Mouse (Mus musculus) ovary, postnatal 10 days (tissue): ENCODE results near the gene Ube2e1.
"Not testable (repeated sequence)": the region's sequence is repeated elsewhere in the genome, so short reads cannot be mapped to it uniquely, and the experiment has no call there.

Experiments
- DNase-seq: peaks from one replicate; pipeline ENCODE4 v3.0.0; 2022; ENCODE audit warnings: low spot score

Gene Ube2e1

GRCm38 (mm10) chr14:18317457-18318411, 13.9 kb downstream of the Ube2e1 start:
- no peak for DNase-seq

GRCm38 (mm10) chr14:18304165-18304564, 27.5 kb downstream of the Ube2e1 start:
- DNase-seq = no peak

- DNase-seq = no peak
Observed at GRCm38 (mm10) chr14:18303262-18303661, 28.4 kb downstream of the Ube2e1 start.

GRCm38 (mm10) chr14:18302750-18303149, 28.9 kb downstream of the Ube2e1 start:
- DNase-seq = no peak

GRCm38 (mm10) chr14:18301591-18301990, 30.1 kb downstream of the Ube2e1 start:
- no peak for DNase-seq

- no peak for DNase-seq
Observed at GRCm38 (mm10) chr14:18300676-18301075, 31.0 kb downstream of the Ube2e1 start.

GRCm38 (mm10) chr14:18298874-18299273, 32.8 kb downstream of the Ube2e1 start:
- no peak for DNase-seq

GRCm38 (mm10) chr14:18297441-18297840, 34.2 kb downstream of the Ube2e1 start:
- no peak for DNase-seq

GRCm38 (mm10) chr14:18292578-18292977, 39.1 kb downstream of the Ube2e1 start:
- DNase-seq = no peak

- no peak for DNase-seq
Observed at GRCm38 (mm10) chr14:18292111-18292510, 39.5 kb downstream of the Ube2e1 start.

- no peak for DNase-seq
Observed at GRCm38 (mm10) chr14:18287391-18287790, 44.3 kb downstream of the Ube2e1 start.

GRCm38 (mm10) chr14:18286441-18286840, 45.2 kb downstream of the Ube2e1 start:
- no peak for DNase-seq

- no peak for DNase-seq
Observed at GRCm38 (mm10) chr14:18285476-18285875, 46.2 kb downstream of the Ube2e1 start.

GRCm38 (mm10) chr14:18284581-18284980, 47.1 kb downstream of the Ube2e1 start:
- DNase-seq = no peak

- DNase-seq = no peak
Observed at GRCm38 (mm10) chr14:18280375-18280774, 51.3 kb downstream of the Ube2e1 start.

GRCm38 (mm10) chr14:18274526-18274925, 57.1 kb downstream of the Ube2e1 start:
- no peak for DNase-seq

GRCm38 (mm10) chr14:18271666-18272065, 60.0 kb downstream of the Ube2e1 start:
- DNase-seq = no peak

GRCm38 (mm10) chr14:18270529-18271441, 60.9 kb downstream of the Ube2e1 start, which contains the start of the genes Nkiras1 and Rpl15:
Gene Nkiras1, plus strand, starts transcription at chr14:18271136.
Gene Rpl15, minus strand, starts transcription at chr14:18271391.
- DNase-seq = peak; percentile 90

GRCm38 (mm10) chr14:18269947-18270528, 61.6 kb downstream of the Ube2e1 start:
- not testable (repeated sequence) for DNase-seq

GRCm38 (mm10) chr14:18263427-18263826, 68.2 kb downstream of the Ube2e1 start:
- DNase-seq = no peak

GRCm38 (mm10) chr14:18261203-18261602, 70.5 kb downstream of the Ube2e1 start:
- no peak for DNase-seq

GRCm38 (mm10) chr14:18242638-18243130, 89.0 kb downstream of the Ube2e1 start:
- no peak for DNase-seq
